Mouse (Mus musculus) heart, adult 2 months (tissue): ENCODE data around the gene Rnf43. TPM values are rescaled to one million over a fixed set of nuclear protein-coding genes. Genes with fewer than 3 reads are reported as not detected.

Experiments used
- DNase-seq, 2 experiments: peaks; one replicate each; pipeline ENCODE4 v3.0.0; 2021
- H3K27ac ChIP-seq: fragments of 200-600 bp; 2 replicates; pipeline ENCODE4 v1.8.1; 2022
- H3K27me3 ChIP-seq: fragments of 200-500 bp; 2 replicates; pipeline ENCODE4 v1.6.1; 2012; ENCODE audit warnings: mild to moderate bottlenecking, low read length, inconsistent platforms, mixed read lengths; ENCODE audit not compliant: control insufficient read depth, insufficient read depth
- H3K36me3 ChIP-seq: fragments of 200-500 bp; 2 replicates; pipeline ENCODE4 v1.6.1; 2012; ENCODE audit warnings: low read length, inconsistent platforms; ENCODE audit not compliant: control insufficient read depth, insufficient read depth
- H3K4me1 ChIP-seq: fragments of 200-500 bp; 2 replicates; pipeline ENCODE4 v1.6.1; 2011; ENCODE audit warnings: low read length; ENCODE audit not compliant: control insufficient read depth, insufficient read depth
- H3K4me3 ChIP-seq: fragments of 200-600 bp; 2 replicates; pipeline ENCODE4 v1.8.1; 2022
- H3K79me2 ChIP-seq: fragments of 200-500 bp; replicated peaks from 2 replicates; pipeline ENCODE4 v1.6.1; 2012; ENCODE audit warnings: mild to moderate bottlenecking, inconsistent platforms, low read length, moderate library complexity, mixed read lengths; ENCODE audit not compliant: control insufficient read depth, insufficient read depth
- H3K9ac ChIP-seq: fragments of 200-500 bp; 2 replicates; pipeline ENCODE4 v1.6.1; 2012; ENCODE audit warnings: low read depth, mild to moderate bottlenecking, control low read depth, inconsistent platforms, low read length, mixed read lengths
- CTCF ChIP-seq: fragments of 200-600 bp; IDR thresholded peaks from 2 replicates; pipeline ENCODE4 v1.8.1; 2022; ENCODE audit warnings: antibody characterized with exemption, mild to moderate bottlenecking, moderate library complexity
- EP300 ChIP-seq: fragments of 200-500 bp; IDR thresholded peaks from 2 replicates; pipeline ENCODE4 v1.6.1; 2011; ENCODE audit warnings: low read depth, low read length, control low read depth; ENCODE audit not compliant: insufficient read depth
- POLR2A ChIP-seq: fragments of 200-500 bp; IDR thresholded peaks from 2 replicates; pipeline ENCODE4 v1.6.1; 2011; ENCODE audit warnings: mild to moderate bottlenecking, low read depth, low read length, control low read depth; ENCODE audit not compliant: insufficient read depth
- WGBS: fragments of 180-500 bp; shearing (Covaris S2); methylation state at CpG from one replicate; pipeline ENCODE4 v1.1.7; 2018; 5-methylcytosine and 5-hydroxymethylcytosine counted together
- intact Hi-C: fragments of 180-260 bp; cut with DNase I; formaldehyde crosslinking; loops from one replicate; pipeline ENCODE4 v1.15.1; 2025
- polyA plus RNA-seq: library from polyadenylated mRNA; depleted of rRNA; stranded (reverse); fragments of >200 nt; gene quantifications from 2 replicates; pipeline ENCODE4 v1.2.3, GENCODE M21; 2012
- total RNA-seq, 2 experiments: library from RNA; stranded (reverse); gene quantifications; 2 replicates each; pipeline ENCODE4 v1.2.3; 2021

Rnf43 gene
- total and polyA plus RNA-seq, 3 experiments = 0.31 to 0.45 (median 0.42) TPM

DNA sequence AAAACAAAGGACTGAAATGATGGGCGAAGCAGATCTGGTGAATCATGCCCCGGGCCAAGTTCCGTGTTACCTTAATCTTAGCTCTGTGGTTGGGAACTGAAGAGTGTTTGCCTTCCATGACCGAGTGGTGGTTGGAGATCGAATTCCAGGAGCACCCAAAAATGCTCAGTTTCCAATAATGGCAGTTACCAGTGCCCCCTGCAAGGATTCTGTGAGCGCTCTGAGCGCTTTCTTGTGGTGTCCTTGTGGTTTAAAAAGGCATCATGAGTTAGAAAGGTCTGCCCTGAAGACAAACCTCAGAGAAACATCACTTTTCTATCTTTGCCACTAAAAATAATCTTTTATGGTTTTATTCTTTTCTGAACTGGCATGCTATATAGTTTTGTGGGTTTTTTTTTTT, 16.5 kb downstream of the Rnf43 start:
- Histone ChIP-seq H3K9ac (no peak overlapping the region), H3K36me3 (no peaks in the 10 kb centered on the region), H3K27me3 (no peaks in the 10 kb centered on the region), H3K79me2 (no peaks in the 10 kb centered on the region), H3K4me3 (no peak overlapping the region), H3K27ac (no peak overlapping the region), H3K4me1 (no peaks in the 10 kb centered on the region)
- TF ChIP-seq CTCF (no peak), EP300 (no peak), POLR2A (no peak)
- DNase-seq = no peak
- 86% methylated on average over 7 of the region's 7 CpGs for WGBS
- intact Hi-C loops = no loop called here

DNA sequence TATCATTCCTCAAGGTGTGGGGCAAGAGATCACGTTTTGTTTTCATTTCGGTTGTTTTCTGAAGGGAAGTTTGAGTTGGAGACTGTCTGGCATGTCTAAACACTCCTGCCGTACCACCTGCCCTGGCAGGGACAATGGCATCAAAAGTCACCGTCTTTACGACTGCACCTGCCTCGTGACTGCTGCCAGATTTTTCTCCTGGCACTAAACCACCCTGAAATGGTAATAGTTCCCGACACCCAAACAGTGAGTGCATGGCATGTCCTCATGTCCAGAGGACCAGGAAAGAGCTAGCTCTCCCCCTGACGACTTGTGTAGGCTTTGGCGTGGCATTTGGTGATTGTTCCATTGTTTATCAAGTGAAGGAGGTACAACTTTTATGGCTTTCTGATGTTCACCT, 18.3 kb downstream of the Rnf43 start:
- DNase-seq = no peak
- 81% methylated on average over 9 of the region's 9 CpGs for WGBS
- Histone ChIP-seq H3K27me3 (no peaks in the 10 kb centered on the region), H3K36me3 (no peaks in the 10 kb centered on the region), H3K4me3 (no peak overlapping the region), H3K9ac (no peak overlapping the region), H3K4me1 (no peaks in the 10 kb centered on the region), H3K27ac (no peak overlapping the region), H3K79me2 (no peaks in the 10 kb centered on the region)
- TF ChIP-seq EP300 = no peak
- TF ChIP-seq CTCF = no peak
- TF ChIP-seq POLR2A = no peak
- intact Hi-C loops = no loop called here

GRCm38 (mm10) chr11:87682096-87682495, 19.6 kb downstream of the Rnf43 start:
- intact Hi-C loops = no loop called here

DNA sequence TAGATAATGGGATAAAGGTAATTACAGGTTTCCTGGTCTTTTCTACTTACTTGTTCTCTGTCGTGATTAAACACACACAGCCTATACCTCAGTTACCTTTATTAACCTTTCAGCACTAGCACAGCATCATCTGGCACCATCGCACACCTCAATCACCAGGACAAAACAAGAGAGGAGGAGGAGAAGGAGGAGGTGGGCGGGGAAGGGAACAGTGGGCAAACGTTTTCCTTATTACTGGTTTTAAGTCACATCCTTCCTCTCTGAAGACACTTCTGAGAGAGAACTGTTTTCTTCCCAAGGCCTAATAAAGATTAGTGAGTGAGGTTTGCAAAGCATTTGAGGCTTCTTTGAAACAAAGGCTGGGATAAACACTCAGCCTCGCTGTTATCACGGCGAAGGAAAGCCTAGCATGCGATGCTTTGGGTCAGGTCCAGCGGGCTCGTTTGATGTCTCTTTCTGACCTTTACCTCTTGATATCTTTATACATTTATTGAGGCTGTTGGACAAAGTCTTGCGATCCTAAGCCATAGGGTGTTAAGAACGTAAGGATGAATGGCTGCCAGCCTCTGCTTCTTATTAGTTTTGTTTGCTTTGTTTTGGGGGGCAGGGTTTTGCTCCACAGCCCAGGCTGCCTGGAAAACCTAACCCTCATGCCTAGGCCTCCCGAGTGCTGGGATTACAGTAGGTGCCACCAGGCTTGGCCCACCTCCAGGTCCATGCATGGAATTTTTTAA, 20.5 kb downstream of the Rnf43 start:
- no peak overlapping the region for H3K4me3 ChIP-seq
- no peak for TF ChIP-seq CTCF
- no peak for TF ChIP-seq POLR2A
- no peak for TF ChIP-seq EP300
- no peak for DNase-seq
- WGBS = 37% methylated on average over 13 of the region's 13 CpGs
- no peaks in the 10 kb centered on the region for H3K79me2 ChIP-seq
- intact Hi-C loops = no loop called here
- no peaks in the 10 kb centered on the region for H3K27me3 ChIP-seq
- H3K27ac ChIP-seq = no peak overlapping the region
- H3K36me3 ChIP-seq = no peaks in the 10 kb centered on the region
- H3K9ac ChIP-seq = no peak overlapping the region
- no peaks in the 10 kb centered on the region for H3K4me1 ChIP-seq

More at GRCm38 (mm10) chr11:87682096-87682495, 19.6 kb downstream of the Rnf43 start:
- H3K79me2 ChIP-seq = no peaks in the 10 kb centered on the region
- H3K4me1 ChIP-seq = no peaks in the 10 kb centered on the region
- WGBS = 92% methylated on average over 12 of the region's 12 CpGs
- H3K27ac ChIP-seq = no peak overlapping the region
- H3K9ac ChIP-seq = no peak overlapping the region
- no peak for TF ChIP-seq POLR2A
- no peak for TF ChIP-seq CTCF
- TF ChIP-seq EP300 = no peak
- no peaks in the 10 kb centered on the region for H3K27me3 ChIP-seq
- no peaks in the 10 kb centered on the region for H3K36me3 ChIP-seq
- no peak for DNase-seq
- no peak overlapping the region for H3K4me3 ChIP-seq

GRCm38 (mm10) chr11:87686407-87686806, 23.9 kb downstream of the Rnf43 start:
- 63% methylated on average over 7 of the region's 7 CpGs for WGBS
- no peak for TF ChIP-seq CTCF
- no peak for TF ChIP-seq POLR2A
- Histone ChIP-seq H3K9ac (no peak overlapping the region), H3K79me2 (no peaks in the 10 kb centered on the region), H3K27me3 (no peaks in the 10 kb centered on the region), H3K4me1 (no peaks in the 10 kb centered on the region), H3K27ac (no peak overlapping the region), H3K4me3 (no peak overlapping the region), H3K36me3 (no peaks in the 10 kb centered on the region)
- intact Hi-C loops = no loop called here
- no peak for DNase-seq

GRCm38 (mm10) chr11:87687246-87688225, 25.0 kb downstream of the Rnf43 start:
- no peak for TF ChIP-seq EP300
- no peak for TF ChIP-seq CTCF
- no peak for TF ChIP-seq POLR2A
- H3K4me1 ChIP-seq = no peaks in the 10 kb centered on the region
- no peaks in the 10 kb centered on the region for H3K27me3 ChIP-seq

More at GRCm38 (mm10) chr11:87687246-87688225, 25.0 kb downstream of the Rnf43 start:
- H3K9ac ChIP-seq = no peak overlapping the region
- H3K36me3 ChIP-seq = no peaks in the 10 kb centered on the region
- 60% methylated on average over 15 of the region's 15 CpGs for WGBS
- H3K4me3 ChIP-seq = no peak overlapping the region
- H3K27ac ChIP-seq = no peak overlapping the region
- no peaks in the 10 kb centered on the region for H3K79me2 ChIP-seq
- intact Hi-C loops = no loop called here
- no peak for DNase-seq
